Mouse (Mus musculus): ENCODE results near the gene Ranbp3l.

The Ranbp3l gene

DNA sequence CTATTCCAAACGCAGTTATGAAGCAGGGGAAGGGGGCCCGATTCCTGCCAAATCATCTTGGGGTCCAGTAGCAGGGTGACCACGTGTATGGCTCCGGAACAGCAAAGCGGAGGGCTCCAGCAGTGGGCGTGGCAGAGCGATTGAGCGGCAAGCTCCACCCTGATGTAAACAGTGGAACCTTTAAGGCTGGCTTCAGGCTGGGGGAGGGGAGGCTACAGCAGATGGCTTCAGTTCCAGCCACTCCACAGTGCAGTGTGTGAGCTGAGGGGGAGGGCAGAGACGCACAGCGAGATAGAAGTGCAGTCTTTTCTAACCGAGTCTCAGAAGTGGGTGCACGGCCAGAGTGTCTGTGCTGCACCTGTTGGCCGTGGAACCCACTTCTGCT lies 126.6 kb downstream of the Ranbp3l start:
- DNase-seq (ENCODE audit: low spot score): peak; percentile 28

DNA sequence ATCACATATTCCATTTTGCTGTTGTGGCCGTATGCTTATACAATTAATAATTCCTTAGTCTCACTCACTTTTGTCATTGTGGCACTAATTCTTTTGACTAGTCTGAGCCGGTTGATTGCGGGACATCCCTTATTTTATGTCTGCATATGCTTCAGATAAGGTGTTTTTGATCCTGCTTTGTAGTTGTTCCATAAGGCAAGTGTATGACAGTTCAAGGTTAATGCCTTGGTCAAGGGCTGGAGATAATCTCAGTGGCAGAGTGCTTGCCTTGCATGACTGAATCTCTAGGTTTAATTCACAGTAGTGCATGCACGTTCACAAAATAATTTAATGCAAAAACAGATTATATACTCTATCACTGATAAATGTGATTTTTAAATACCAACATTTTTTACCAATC lies 129.1 kb downstream of the Ranbp3l start:
- no peak for DNase-seq (ENCODE audit: low spot score)

DNA sequence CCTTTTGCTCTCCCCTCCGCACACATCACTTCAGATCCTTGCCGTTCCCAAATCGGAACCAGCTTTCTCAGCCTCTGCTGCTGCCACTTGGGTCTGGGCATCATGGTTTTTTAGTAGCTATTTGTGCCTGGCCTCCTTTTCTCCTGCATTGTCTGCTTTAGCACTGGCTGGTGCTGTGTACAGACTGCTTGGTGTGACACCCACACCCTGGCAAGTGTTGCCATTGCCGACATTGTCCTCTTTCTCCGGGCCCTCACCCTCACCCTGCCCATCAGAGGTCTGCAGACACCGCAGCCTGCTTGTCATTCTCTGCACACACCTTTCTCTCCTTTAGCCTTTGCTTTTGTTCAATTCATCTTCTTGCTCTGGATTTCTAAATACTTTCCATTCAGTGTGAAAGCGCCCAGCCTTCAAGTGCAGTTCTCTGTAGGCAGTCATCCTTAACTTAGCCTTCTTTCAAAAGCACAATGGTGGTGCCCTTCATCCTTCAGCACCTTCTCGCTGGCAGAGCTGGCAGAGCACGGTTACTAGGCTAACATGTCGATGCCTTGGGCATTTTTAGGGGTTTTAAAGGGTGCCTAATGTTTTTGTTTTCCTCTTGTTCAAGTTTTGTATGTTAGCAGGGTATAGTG lies 132.8 kb downstream of the Ranbp3l start:
- DNase-seq (ENCODE audit: low spot score): no peak

DNA sequence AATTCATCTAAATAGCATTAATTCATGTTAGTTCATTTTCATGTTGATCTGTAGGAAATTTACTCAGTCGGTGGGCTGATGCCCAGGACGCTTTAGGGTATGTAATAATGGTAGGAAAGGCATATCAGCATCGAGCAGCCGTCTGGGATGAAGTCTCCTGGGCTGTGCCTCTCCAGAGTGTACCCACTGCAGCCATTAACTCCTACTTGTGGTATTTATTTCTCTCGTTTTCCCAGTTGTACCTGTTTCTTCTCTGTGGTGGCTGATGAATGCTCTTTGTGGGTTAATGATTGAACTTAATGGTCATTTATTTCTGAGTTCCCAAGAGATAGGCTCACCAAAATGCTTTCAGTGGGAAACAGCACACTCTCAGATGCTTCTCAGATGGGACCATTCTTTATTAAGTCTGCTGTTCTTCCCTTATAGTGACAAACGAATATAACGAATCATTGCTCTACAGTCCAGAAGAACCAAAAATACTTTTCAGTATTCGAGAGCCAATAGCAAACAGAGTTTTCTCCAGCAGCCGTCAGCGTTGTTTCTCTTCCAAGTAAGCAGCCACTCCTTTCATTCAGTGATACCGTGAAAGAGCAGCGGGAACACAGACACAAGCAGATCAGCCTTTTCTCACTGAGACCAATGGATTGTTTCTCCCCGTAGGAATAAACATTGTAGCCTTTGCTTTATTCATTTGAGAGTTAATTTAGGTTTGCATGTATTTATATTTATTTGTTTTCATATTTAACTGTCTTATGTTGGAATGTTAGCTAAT lies 138.7 kb downstream of the Ranbp3l start:
- no peak for DNase-seq (ENCODE audit: low spot score)

DNA sequence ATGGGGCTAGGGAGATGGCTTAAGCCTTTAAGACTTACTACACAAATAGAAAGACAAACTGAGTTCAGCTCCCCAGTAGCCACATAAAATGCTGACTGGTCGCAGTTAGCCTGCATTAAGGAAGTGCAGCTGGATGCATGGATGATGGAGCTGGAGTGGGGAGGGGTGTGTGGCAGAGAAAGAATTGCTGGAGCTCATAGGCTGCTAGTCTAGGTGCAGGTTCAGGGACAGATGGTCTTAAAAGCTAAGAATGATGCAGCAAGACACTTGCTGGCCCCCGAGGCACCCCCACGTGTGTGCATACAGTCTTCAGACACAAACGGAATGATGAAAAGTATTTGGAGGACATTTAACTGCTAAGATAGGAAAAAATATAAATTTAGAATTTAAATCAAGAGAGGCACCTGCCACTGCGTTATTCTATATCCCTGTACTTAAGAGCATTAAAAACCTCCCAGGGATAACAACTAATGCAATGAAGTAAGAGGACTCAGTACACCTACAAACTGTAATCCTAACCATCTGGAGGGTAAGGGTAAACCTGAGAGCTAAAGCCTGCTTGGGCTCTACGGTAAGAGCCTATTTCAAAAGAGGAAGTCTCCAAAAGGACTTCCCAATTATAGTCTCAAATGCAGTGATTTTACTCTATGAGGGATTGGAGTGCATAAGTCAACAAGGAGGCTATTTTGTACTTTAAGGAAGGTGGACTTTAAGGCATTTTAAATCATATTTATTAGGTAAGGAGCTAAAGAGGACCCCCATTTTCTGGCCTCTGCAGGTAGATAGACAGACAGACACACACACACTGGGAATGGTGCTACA lies 143.0 kb downstream of the Ranbp3l start:
- no peak for DNase-seq (ENCODE audit: low spot score)

DNA sequence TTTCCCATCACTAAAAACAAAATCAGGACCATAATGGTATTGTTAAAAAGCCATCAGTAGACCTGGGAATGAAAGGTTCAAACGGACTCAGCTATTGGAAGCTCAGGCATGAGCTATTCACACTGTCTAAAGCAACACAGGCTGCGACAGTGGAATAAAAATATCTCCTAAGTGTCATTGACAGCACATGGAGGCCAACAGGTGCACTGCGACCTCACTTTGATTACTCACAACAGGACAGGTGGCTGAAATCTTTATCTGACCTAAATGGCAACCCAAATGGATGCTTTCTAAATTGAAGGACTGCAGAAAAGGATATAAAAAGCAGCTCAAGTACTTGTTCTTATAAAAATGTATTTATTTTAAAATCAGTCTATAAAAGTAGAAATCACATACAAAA lies 143.9 kb downstream of the Ranbp3l start:
- no peak for DNase-seq (ENCODE audit: low spot score)

DNA sequence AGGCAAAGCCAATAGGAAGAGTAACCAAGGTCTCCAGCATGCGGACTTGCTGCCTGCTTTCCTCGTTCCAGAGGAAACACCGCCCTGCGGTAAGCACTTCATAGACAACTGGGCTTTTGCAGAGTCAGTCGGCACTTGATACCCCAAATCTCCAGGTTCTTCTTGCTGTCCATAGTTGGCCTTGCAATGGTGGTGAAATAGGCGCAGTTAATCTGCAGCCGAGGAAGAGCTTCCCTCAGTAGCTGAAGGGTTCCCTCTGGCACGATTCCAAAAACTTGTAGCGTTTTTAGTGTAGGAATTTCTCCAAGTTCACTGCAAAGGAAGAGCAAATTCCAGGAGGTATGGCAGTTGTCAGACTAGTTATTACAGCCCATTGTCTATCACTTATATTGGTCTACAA lies 145.8 kb downstream of the Ranbp3l start:
- no peak for DNase-seq (ENCODE audit: low spot score)

DNA sequence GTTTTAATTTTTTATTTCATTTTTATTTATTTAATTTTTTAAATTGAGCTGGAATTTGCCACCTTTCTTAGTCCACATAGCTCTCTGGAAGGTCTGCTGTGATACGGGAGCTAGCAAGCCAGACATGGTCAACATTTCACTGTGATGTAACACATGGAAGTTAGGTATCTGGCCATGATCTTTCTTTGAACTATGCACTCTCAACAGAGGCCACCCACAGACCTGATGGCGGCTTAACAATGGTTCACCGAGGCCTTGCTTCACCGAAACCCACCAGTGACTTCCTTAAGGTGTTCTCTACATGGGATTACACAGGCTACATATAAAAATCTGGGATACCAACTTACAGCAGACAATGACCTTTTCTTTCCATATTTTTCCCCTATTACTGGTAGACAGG lies 146.4 kb downstream of the Ranbp3l start:
- DNase-seq (ENCODE audit: low spot score): no peak

DNA sequence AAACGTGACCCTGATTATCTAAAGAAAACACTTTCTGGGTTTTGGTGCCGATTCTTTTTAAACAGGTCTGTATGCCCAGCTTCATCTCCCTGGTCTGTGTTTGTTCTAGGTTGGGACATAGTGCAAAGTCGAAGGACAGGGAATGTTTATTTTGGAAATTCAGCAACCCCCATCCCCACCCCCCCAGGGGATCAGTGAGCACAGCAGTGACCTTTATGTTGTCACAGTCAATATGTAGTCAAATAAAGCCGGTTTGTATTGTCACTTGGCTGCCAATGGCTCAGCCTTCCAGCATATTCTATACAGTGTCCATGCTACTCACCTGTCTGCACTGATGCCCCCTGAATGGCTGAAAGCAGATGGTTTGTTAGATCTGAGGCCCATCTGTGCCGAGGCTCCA lies 146.8 kb downstream of the Ranbp3l start:
- no peak for DNase-seq (ENCODE audit: low spot score)

Measured in urinary bladder, postnatal 14 days (tissue).